Mouse (Mus musculus): ENCODE data around the gene Rhobtb1. TPM values are rescaled to one million over a fixed set of nuclear protein-coding genes. Genes with fewer than 3 reads are reported as not detected.

Rhobtb1 gene
- polyA plus RNA-seq, 1 experiment from 2014 or later = 11.1 TPM

Other genes starting within 250 kb of the Rhobtb1 start
- 0.33 and 0.47 TPM in 2 replicates for gene A930033H14Rik, start 61.7 kb downstream of the Rhobtb1 start, polyA plus RNA-seq (2015; fragmentation: Nextera tagmentation; extraction: Ambion mirVana)
- 292 and 305 TPM in 2 replicates for gene Cdk1, start 201.5 kb downstream of the Rhobtb1 start, polyA plus RNA-seq (2015; fragmentation: Nextera tagmentation; extraction: Ambion mirVana)
- gene Ank3, start 247.3 kb downstream of the Rhobtb1 start, polyA plus RNA-seq (2015; fragmentation: Nextera tagmentation; extraction: Ambion mirVana) = 8.3 and 10.2 TPM in 2 replicates